Mouse (Mus musculus) granulocyte monocyte progenitor cell, adult 5-6 weeks (primary cell): ENCODE data around the gene Prrt4. TPM values are rescaled to one million over a fixed set of nuclear protein-coding genes. Genes with fewer than 3 reads are reported as not detected.
"Not testable (repeated sequence)": the region's sequence is repeated elsewhere in the genome, so short reads cannot be mapped to it uniquely, and the experiment has no call there.

Source experiments
- ATAC-seq: replicated peaks from 2 replicates; pipeline ENCODE4 v1.8.0; 2016; ENCODE audit warnings: mild to moderate bottlenecking, moderate TSS enrichment, inconsistent platforms; ENCODE audit not compliant: poor library complexity, severe bottlenecking
- total RNA-seq, 2 experiments: library from RNA; stranded (forward) in 1 of 2; stranded (reverse) in 1 of 2; fragments of 200-712, 200-1000 nt in 1 of 2; fragments of >200 nt in 1 of 2; fragmentation: Nextera tagmentation in 1 of 2; gene quantifications; 2 replicates each; pipeline ENCODE4 v1.2.3; 2014 to 2017

The Prrt4 gene
- total RNA-seq, 2 experiments from 2014 or later = not detected

DNA sequence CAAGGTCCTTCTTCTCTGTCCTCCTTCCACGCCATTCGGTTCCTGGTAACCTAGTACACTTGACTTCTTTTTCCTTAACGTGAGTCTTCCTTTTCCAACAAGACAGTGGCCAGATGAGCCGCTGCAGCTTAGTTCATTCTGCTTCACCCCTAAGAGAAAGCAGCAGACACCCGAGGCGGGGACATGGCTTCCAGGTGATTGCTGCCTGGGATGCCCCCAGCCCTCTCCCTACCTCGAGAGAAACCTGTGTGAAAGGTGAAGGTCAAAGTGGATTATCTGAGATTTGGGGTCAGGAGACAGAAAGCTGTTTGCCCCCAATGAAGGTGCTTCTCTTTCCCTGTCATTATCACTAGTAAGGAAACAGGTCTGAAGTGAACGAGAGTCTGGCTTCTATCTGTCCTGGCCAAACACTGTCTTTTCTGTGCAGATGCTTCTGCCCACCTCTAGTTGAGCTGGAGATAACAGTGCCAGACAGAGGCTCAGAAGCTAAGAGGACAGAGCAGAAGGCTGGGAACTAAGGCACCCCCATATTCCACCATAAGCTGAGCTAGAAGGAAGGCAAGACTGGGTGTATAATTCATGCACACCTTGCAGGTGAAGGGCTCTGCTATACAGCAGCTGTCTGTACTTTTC, 20.0 kb upstream of the Prrt4 start:
- ATAC-seq = no peak

DNA sequence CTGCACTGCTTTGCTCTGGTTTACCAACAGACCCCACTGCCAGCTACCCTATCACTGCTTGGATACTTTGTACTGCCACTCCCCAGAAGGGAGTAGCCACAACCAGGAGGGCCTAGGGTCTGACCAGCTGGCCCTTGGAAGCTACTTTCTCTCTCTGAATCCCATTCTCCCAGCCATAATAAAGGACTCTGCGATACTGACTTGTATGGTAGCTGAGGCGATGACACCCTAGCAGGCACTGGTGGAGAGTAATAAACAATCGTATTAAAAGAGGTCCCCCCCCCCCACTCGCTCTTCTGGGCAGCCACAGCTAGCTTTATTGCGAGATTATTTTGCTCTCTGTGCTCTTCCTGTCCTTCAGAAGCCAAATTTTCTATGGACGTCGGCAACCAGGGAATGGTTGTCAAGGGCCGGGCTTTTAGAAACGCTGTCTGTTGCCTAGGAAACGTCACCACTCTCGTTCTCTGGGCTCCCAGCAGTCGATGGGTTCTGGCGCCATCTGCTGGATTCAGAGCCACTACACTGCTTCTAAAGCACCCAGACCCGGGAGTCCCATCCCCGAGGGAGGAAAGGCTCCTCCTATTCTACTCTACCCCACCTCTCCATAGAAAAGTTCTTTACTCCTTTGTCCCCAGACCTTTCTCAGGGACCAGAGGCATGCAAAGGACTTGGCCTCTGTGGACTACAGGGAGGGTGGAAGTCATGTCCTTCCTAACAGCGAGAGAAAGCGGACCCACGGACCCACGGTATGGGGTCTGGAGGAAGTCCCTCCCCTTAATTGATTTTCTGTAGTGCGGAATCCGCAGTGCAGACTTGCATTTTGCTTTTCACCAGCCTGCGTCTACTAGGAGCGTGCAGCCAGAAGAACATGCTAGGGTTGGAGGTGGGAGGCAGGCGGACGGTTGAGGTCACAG, 19.2 kb upstream of the Prrt4 start:
- peak; percentile 86 for ATAC-seq

DNA sequence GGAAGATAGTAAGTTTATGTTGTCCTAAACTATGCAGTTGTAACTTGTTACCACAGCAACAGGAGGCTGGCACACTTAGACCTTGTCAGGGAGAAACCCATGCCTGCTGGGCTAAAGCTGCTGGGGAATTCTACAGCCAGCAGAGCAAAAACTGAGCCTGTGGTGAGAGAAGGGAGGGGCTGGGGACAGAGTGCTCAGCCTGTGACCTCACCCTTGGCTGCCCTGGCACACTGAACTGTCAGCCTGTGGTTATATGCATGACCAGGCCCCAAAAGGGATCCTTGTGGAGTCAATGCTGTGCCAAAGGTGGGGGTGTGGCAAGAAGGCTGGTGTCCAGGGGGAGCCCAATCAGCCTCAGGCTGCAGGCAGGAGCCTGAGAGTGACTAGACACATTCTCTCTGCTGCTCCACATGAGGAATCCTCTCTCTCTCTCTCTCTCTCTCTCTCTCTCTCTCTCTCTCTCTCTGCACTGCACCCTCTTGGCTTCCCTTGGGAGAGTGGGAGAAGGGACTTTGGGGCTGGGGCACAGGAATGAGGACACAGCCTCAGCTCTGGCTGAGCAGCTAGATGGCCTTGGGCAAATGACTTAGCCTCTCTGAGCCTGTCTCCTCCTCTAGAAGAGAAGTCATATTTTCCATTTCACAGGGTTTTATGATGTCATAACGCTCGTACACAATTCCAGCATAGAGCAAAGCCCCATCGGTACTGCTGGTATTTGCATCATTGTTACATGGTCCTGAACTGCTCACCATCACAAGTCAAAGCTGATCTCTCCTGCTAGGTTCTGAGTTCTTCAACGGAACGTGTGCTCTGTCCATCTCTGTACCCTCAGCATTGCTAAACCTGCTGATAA, 16.7 kb upstream of the Prrt4 start:
- peak; percentile 20 for ATAC-seq

DNA sequence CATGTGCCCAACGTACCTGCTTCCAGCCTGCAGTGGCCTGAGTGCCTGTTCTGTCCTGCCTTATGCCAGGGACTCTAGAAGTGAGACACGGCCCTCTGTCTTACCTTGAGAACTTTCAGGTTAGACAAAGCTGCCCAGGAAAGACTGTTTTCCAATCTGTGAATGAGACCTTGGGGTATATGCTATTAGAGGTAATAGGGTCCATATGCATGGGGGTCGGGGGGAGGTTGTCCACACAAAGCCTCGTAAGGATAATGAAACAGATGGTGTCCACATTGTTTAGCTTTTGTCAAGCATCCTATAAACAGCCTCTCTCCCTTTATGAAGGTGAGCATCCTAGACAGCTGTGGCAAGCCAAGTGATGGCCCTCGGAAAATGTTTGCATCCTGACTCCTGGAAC, 15.8 kb upstream of the Prrt4 start:
- ATAC-seq = no peak

DNA sequence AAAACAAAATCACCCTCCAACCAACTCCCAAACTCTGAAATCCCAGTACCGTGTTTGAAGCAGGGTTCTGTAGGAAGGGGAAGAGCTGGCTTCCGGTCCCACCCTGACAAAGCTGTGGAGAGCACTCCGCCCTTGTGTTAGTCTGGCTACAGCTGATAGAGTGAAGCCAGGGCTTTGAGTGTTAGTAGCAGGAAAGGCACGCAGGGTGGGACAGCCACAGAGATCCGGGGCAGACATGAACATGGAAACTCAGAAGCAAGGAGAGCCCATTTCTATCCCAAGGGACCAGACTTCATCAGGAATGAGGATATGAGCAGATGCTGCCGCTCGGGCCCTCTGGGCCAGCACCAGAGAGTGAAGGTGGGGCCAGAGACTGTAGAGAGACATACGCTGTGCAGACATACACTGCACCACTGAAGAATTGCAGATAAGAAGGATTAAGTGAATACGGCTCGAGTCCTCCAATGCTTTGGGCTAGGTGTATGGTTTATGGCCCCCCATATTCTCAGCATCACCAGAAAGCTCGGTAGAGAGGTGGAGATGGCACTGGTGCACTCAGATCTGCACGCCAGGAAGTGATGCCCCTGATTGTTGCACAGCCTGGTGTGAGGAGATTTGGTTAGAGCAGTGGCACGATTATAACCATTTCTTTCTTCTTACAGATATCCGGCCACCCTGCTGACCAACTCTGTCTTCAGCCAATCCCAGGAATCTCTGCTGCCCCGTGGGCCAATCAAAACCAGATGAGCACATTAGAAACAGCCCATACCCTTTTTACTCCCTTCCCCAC, 14.8 kb upstream of the Prrt4 start:
- ATAC-seq = no peak

DNA sequence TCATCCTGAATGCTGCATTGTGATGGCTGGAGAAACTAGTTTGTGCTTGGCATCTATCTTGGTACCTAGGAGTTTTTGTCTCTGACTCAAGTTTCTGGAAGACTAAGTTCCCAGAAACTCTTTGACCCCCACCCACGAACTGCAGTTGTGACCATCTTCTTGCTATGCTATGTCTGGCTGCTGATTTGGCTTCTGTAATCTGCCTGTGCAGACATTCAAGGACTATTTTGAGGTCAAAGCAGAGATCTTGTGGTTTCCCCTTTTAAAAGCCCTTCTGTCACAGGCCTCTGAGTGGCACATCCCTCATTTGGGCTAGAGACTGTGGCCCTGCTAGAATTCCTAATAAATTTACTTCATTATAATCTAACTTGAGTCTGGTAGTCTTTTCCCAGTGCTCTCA, 8.6 kb upstream of the Prrt4 start:
- no peak for ATAC-seq

DNA sequence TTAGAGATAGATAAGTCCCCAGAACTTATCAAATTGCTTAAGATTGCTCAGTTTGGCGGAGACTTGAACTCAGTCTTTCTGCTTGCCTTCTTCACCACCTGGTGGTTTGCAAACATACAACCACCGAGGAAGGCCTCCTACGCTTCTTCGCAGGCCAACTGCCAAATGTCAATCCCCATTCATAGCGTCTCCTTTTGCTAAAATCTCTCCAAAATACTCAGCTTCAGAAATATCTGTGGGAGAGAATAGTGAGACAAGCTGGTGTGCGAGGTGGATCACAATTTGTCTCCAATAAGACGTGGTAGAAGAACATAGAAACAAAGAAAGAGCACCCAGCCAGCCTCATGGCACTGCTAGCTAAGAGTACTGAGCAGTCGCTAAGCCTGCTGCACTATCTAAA, 459 bp upstream of the Prrt4 start:
- ATAC-seq = no peak

DNA sequence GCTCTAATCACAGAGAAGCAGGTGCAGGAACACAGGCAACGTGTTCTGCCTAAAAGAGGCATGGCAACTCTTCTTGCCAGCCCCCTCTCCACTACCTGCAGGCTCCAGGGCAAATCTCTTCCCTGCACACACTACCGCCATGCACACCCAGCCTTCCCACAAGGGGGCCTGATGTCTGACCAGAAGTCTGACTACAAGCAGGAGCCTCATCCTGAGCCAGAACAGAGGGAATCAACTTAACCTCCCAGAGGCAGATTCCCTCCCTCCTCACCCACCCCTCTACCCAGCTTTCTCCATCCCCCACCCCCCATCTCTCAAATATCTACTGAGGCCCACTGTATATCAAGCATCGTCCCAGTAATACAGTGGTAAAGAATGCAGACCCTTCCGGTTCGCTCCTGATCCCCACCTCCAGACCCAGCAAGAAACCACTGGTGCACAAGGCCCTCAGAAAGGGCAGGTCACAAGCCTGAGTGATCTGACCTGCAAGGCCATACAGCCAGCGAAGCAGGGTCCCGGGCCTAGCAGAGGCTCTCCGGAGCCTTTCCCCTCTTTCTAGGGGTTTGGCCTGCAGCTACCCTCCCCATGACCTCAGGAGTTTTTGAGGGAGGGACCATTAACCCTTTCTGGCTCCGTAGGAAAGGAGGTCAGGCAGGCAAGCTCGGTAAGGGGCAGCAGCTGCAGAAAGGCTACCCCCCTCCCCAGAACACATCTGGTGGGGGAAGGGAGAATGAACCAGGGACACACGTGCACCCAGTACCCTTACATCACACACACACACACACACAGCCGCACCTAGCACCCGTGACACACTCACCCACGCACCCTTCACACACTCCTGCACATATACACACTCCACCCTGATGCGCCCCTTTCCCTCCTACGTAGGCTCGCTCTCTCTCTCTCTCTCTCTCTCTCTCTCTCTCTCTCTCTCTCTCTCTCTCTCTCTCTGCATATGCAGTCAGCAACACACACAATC, 1.2 kb downstream of the Prrt4 start:
- ATAC-seq = no peak

DNA sequence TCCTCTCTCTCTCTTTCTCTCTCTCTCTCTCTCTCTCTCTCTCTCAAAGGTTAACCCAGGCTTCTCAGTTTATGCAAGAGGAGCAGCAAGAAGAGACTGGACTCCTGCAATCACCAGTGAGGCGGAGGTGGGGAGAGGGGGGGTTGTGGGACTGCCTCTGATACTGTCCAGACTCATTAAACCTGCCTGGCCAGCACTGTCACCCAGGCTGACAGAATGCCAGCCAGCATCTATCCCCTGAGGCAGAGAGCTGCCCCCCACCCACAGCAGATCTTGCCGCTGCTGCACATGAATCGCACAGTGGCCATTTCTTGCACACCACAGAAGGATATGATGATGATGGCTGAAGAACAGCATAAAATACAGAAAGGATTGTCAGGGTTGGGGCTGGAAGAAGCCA, 4.3 kb downstream of the Prrt4 start:
- no peak for ATAC-seq

DNA sequence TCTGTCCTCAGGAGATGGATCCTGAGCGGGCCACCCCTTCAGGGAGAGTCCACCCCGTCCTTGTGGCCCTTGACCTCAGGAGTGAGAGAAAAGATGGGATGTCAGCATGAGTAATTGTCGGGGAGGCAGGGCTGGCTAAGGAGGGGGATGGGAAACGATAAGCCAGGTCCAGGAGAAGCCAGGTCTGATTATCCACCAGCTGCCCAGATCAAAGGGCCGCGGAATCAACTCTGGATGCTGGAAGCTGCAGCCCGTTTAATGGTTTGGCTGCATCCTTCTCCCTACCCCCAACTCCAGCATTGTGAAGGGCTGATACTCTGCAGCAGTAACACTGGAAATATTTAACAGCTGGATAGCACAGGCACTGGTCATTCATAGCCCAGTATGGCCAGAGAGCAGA, 5.0 kb downstream of the Prrt4 start:
- ATAC-seq = no peak

DNA sequence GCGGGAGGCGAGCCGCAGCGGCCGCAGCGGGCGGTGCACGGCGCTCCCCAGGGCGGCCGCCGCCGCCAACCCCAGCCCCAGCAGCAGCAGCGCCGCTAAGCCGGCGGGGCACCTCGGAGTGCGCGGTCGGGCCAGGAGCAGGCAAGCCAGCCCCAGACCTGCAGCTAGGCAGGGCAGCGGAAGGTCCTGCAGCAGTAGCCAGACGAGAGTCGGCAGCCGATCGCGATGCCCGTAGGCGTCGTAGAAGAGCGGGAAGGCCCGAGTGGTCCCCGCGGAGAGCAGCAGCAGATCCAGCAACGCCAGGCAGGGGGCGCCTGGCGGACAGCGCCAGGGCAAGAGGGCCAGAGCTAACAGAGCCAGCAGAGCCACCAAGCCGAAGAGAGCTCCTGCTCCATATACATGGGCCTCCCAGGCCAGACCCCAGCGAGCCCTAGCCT, 8.4 kb downstream of the Prrt4 start:
- ATAC-seq = peak; percentile 67

DNA sequence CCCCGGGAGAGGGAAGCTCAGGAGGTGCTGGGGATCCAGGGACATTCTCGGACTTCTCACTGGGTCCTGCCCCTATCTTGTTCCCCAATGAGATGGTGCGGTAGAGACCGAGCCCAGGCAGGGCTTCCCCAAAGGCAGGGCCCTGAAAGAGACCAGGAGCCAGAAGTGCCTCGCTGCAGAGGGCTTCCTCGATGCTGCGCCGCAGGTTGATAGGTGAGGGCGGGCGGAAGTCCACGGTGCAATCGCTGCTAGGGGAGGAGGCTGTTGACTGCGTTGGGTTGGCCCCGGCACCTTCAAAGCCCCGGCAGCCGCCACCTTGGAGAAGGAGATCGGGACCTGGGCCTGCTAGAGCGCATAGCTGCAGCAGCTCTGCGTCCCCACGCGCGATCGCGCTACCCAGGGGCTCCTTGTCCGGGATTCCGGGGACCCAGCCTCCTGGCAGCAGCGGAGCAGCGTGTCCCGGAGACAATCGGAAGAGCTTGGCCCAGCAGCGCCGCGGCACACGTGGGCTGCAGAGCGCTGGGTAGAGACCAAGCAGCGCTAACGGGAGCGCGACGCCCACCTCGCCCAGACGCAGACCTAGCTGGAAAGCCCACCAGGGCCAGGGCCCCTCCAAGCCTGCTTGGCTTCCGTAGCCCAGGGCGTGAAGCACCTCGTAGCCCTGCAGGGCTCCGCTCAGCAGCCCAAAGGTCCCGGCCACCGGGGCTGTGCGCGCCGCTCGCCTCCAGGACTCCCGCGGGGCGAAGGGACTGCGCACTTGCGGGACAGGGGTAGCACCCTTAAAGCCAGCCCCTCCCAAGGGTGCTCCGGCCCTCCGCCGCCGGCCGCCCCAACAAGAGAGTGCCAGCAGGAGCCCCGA, 9.1 kb downstream of the Prrt4 start:
- peak; percentile 42 for ATAC-seq

DNA sequence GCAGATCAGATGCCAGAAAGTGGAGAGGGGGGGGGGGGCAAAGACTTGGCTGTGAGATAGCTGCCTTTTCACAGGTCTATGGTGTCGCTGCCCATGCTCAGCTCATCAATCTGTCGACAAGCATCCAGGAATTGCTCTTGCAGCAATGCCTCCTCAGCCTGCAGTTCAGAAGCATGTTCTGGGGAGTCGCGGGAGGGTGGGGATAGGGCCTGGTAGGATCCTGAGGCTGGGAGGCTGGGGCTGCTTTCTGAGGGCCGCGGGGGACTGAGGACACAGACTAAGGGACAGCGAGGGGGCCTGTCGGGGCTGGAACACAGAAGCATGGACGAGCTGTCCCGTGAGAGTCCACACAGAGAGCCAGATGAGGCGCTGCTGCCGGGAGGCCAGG, 9.7 kb downstream of the Prrt4 start:
- no peak for ATAC-seq

DNA sequence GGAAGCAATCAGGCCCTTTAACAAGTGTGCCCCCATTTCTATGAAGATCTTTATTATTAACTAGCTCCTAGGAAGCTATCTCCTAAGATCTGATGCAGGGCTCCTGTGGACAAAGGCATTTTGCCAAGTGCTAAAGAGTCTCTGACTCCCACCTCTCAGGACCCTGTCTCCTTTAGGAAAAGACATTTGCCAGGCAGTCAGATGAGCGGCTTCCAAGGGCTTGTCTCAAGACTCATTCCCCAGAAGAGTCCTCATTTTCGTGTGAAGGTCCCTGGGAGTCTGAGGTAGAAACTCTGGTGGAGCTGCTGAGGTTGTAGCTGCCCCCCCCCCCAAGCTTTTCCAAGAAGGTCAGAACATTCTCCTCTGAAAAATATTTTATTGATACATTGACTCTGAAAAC, 10.5 kb downstream of the Prrt4 start:
- no peak for ATAC-seq

DNA sequence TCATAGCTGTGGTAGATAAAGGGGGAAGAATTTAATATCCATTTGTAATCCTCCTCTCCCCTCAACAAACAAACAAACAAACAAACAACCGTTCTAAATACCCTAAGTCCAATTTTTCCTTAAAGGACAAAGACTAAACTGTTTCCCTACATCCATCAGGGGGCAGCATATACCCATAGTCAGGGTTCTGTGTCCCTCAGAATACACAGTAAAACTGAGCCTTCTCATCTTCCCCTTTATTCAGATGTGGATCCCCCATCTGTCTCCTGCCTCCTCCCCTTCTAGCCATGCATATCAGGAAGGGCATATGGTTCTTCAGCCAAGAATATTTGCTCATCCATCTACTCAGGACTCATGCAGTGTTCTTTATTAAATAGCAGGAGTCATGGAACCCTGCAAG, 13.2 kb downstream of the Prrt4 start:
- ATAC-seq = peak; percentile 48

DNA sequence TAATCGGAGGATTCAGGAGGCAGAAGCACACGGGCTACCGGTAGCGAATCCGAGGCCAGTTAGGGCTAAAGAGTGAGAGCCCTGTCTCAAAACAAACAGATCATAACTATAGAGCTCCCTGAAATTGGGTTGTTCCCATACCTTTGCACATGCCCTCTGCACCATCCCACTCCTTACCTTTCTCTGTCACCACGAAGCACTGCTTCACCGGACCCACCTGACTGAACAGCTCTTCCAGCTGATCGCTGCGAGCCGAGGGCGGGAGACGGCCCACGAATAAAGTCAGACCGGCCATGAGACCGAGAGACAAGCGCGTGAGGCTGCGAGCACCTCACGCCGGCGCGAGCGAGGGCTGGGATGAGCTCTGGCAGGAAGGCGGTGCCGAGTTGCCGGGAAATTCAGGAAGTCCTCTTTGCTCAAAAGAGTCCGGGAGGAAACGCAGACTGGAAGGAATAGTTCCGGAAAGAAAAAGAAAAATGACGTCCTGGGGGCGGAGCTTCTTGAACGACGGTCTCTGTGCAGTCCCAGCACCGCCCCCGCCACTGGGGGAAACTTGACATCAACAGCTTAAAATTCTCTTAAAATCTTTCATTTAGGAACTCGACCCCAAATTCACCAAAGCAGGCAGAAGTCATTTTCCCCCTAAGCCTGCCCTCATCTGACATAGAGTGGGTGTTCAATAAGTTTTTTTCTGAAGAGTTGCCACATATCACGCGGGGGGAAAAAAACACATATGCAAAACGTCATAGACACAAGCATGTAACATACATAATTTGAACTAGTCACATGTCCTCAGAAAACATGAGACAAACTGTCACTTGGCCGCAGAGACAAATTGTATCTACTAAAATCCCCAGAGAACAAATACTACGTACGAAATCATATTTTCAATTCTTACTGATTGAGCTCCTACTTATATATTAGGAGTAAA, 14.8 kb downstream of the Prrt4 start, which contains the start of gene Rbm28:
Rbm28 (minus strand) TSS at position 693 of the 931 bp plus-strand sequence.
- ATAC-seq = peak; percentile 91

DNA sequence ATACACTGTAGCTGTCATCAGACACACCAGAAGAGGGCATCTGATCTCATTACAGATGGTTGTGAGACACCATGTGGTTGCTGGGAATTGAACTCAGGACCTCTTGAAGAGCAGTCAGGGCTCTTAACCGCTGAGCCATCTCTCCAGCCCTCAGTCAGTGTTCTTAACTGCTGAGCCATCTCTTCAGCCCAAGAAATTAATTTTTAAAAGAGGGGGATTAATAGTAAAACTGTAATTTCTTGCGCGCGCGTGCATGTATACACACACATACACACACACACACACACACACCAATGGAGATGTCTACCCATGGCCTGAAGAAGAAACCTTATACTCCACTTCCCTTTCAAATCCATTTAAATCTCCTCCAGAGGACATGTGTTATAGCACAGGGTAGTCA, 18.1 kb downstream of the Prrt4 start:
- not testable (repeated sequence) for ATAC-seq
